In genomic region chr8:96159899-96160298, GRCm38 (mm10) we compare ENCODE assay signal across 19 mouse cellular contexts.
A peak's percentile ranks its signal among the peaks of the same experiment; 100 is the strongest.
DNase-seq lines count a peak whose midpoint lies in the region; ATAC-seq and TF ChIP-seq lines count a peak whose summit lies in the region.
"Had no signal": no experiment of that assay in that cellular context is flagged by ENCODE, and none has a peak within 500 bp of the region (broad histone marks: within the 10 kb centered on the region; RNA-seq: fewer than 3 reads in every experiment).

No protein-coding gene starts in this region.

- H3K9ac ChIP-seq in forebrain, embryonic 15.5 days (replicated peaks) = no peak overlapping the region
- no peak overlapping the region for H3K9ac ChIP-seq in forebrain, embryonic 12.5 days
- H3K9ac ChIP-seq: heart, embryonic 15.5 days; liver, embryonic 14.5 days had no signal

- TF ChIP-seq CTCF in brain, embryonic 14.5 days (IDR thresholded peaks at IDR 0.05; ENCODE audit: borderline replicate concordance, extremely low read depth, insufficient read depth, insufficient read length) = no peak

- H3K4me3 ChIP-seq in forebrain, embryonic 15.5 days = no peak overlapping the region
- H3K4me3 ChIP-seq in forebrain, embryonic 12.5 days (replicated peaks) = no peak overlapping the region
- H3K4me3 ChIP-seq: heart, embryonic 15.5 days; layer of hippocampus, adult 2 months; midbrain, embryonic 10.5 days had no signal

- peak; percentile 84 for ATAC-seq in forebrain, embryonic 15.5 days (replicated peaks)
- ATAC-seq in forebrain, embryonic 12.5 days (ENCODE audit: low FRiP score) = no peak

- H3K36me3 ChIP-seq in forebrain, embryonic 15.5 days = no peaks in the 10 kb centered on the region
- no peaks in the 10 kb centered on the region for H3K36me3 ChIP-seq in forebrain, embryonic 12.5 days (replicated peaks)
- H3K36me3 ChIP-seq: heart, embryonic 15.5 days; midbrain, embryonic 10.5 days had no signal

- DNase-seq in layer of hippocampus, adult 8-10 months (ENCODE audit: low spot score in 2 of 2) = peak; percentile 6 to 19
- DNase-seq in layer of hippocampus, postnatal 36 days = no peak
- peak; percentile 83 for DNase-seq in brain, embryonic 14.5 days (ENCODE audit: low read depth)
- peak; percentile 11 for DNase-seq in forelimb bud, embryonic 11.5 days (ENCODE audit: low read depth, low spot score)
- DNase-seq in thymus, postnatal 36 days = no peak
- DNase-seq in lung, postnatal 14 days = no peak
- DNase-seq: B cell, adult 2 months; cerebellum, adult 11-12 months; cerebellum, postnatal 36 days; kidney, adult 8-10 months; left cerebral cortex, postnatal 4 days; lung, postnatal 10 days; right cerebral cortex, postnatal 14 days had no signal

- H3K4me2 ChIP-seq in forebrain, embryonic 15.5 days (replicated peaks) = no peak overlapping the region
- no peak overlapping the region for H3K4me2 ChIP-seq in forebrain, embryonic 12.5 days
- H3K4me2 ChIP-seq: heart, embryonic 15.5 days had no signal

- H3K27me3 ChIP-seq in forebrain, embryonic 15.5 days = no peaks in the 10 kb centered on the region
- no peaks in the 10 kb centered on the region for H3K27me3 ChIP-seq in forebrain, embryonic 12.5 days
- H3K27me3 ChIP-seq: heart, embryonic 15.5 days had no signal

- H3K27ac ChIP-seq in forebrain, embryonic 15.5 days (replicated peaks) = peak overlapping the region; percentile 41
- no peak overlapping the region for H3K27ac ChIP-seq in forebrain, embryonic 12.5 days
- H3K27ac ChIP-seq: heart, embryonic 15.5 days; layer of hippocampus, adult 2 months; liver, embryonic 14.5 days; midbrain, embryonic 10.5 days had no signal

- no peaks in the 10 kb centered on the region for H3K9me3 ChIP-seq in forebrain, embryonic 15.5 days
- H3K9me3 ChIP-seq in forebrain, embryonic 12.5 days = no peaks in the 10 kb centered on the region
- H3K9me3 ChIP-seq: heart, embryonic 15.5 days; midbrain, embryonic 10.5 days had no signal

- TF ChIP-seq POLR2A in brain, embryonic 14.5 days (IDR thresholded peaks at IDR 0.05; ENCODE audit: borderline replicate concordance, extremely low read depth, insufficient read depth, insufficient read length, poor library complexity, severe bottlenecking) = no peak

- 42% methylated on average over 6 of the region's 6 CpGs for WGBS in forebrain, embryonic 15.5 days
- WGBS in forebrain, embryonic 12.5 days = 58% methylated on average over 6 of the region's 6 CpGs

- 0 out of 2 replicates have a peak, but pooled peaks cover 4% of the 10 kb centered on the region for H3K4me1 ChIP-seq in forebrain, embryonic 15.5 days
- H3K4me1 ChIP-seq in forebrain, embryonic 12.5 days = no peaks in the 10 kb centered on the region
- H3K4me1 ChIP-seq: midbrain, embryonic 10.5 days had no signal

Comparison
In these comparisons a context has a peak if more than half of its experiments do, and no peak if none do; other contexts are left out.
1. DNase-seq: peak in layer of hippocampus, adult 8-10 months (2 of 2), brain, embryonic 14.5 days (single experiment) and forelimb bud, embryonic 11.5 days (single experiment); none in layer of hippocampus, postnatal 36 days (0 of 2), thymus, postnatal 36 days (0 of 2) and lung, postnatal 14 days (single experiment).